In genomic region chr11:119514967-119515636, GRCm38 (mm10) we compare ENCODE assay signal across 7 mouse cellular contexts. TPM values are rescaled to one million over a fixed set of nuclear protein-coding genes. Genes with fewer than 3 reads are reported as not detected.
DNase-seq lines count a peak whose midpoint lies in the region; ATAC-seq and TF ChIP-seq lines count a peak whose summit lies in the region.

No protein-coding gene starts in this region.

- peak overlapping the region; percentile 52 for H3K4me2 ChIP-seq in forebrain, embryonic 13.5 days
- H3K4me2 ChIP-seq in midbrain, embryonic 16.5 days (ENCODE audit: low read length) = peak overlapping the region; percentile 39

- H3K9ac ChIP-seq in ES-E14 (ENCODE audit: insufficient read depth, low read depth, low read length, poor library complexity, severe bottlenecking) = no peak overlapping the region
- H3K9ac ChIP-seq in forebrain, embryonic 13.5 days = peak overlapping the region; percentile 59
- peak overlapping the region; percentile 42; the same call in 1 of the 2 replicates for H3K9ac ChIP-seq in midbrain, embryonic 16.5 days (ENCODE audit: low read depth, low read length)

- peak overlapping the region; percentile 37; a peak in 3 of 4 replicates for H3K4me3 ChIP-seq in ES-E14 (ENCODE audit: insufficient read depth in 1 of 2, low read depth in 1 of 2, low read length in 2 of 2, poor library complexity in 1 of 2, severe bottlenecking in 1 of 2)
- H3K4me3 ChIP-seq in forebrain, embryonic 13.5 days = peak overlapping the region; percentile 18
- no peak overlapping the region; the same call in 1 of the 2 replicates for H3K4me3 ChIP-seq in midbrain, embryonic 16.5 days (ENCODE audit: low read depth, low read length)

- DNase-seq in ES-E14 (ENCODE audit: low read depth, low spot score) = no peak
- DNase-seq in brain, embryonic 18.5 days (ENCODE audit: low read depth, low spot score) = peak; percentile 59
- DNase-seq in layer of hippocampus, postnatal 25 days (ENCODE audit: extremely low spot score in 1 of 2, low spot score in 1 of 2) = peak; percentile 52 to 68
- no peak for DNase-seq in spleen, postnatal 14 days (ENCODE audit: low spot score in 2 of 2)
- DNase-seq in gastrocnemius, postnatal 4 days (ENCODE audit: low spot score in 2 of 2) = no peak

- peak; percentile 82 for ATAC-seq in forebrain, embryonic 13.5 days
- peak; percentile 72 for ATAC-seq in midbrain, embryonic 16.5 days

- in situ Hi-C loops in ES-E14 (cut with MboI; ENCODE audit: low sequenced_read_pairs in 2 of 2, unreplicated experiment in 2 of 2) = loop anchor here in 1 of 2 experiments (25.0 kb wide), 1 partner anchor 397 kb away; the partner anchor contains the start of gene Chmp6

- 2% methylated on average over 21 of the region's 21 CpGs for WGBS in forebrain, embryonic 13.5 days
- 1% methylated on average over 21 of the region's 21 CpGs for WGBS in midbrain, embryonic 16.5 days

- H3K4me1 ChIP-seq in ES-E14 (ENCODE audit: control insufficient read depth in 2 of 2, insufficient read depth in 2 of 2, low read length in 2 of 2, poor library complexity in 1 of 2) = peaks cover 2 to 5% of the 10 kb centered on the region in 2 experiments; a peak in 2 of 4 replicates
- H3K4me1 ChIP-seq in forebrain, embryonic 13.5 days = peaks cover 62% of the 10 kb centered on the region
- peaks cover 24% of the 10 kb centered on the region for H3K4me1 ChIP-seq in midbrain, embryonic 16.5 days (ENCODE audit: control insufficient read depth, insufficient read depth, low read length)

- no peaks in the 10 kb centered on the region for H3K27me3 ChIP-seq in forebrain, embryonic 13.5 days
- H3K27me3 ChIP-seq in midbrain, embryonic 16.5 days (ENCODE audit: control insufficient read depth, insufficient read depth, low read depth, low read length) = no peaks in the 10 kb centered on the region

- H3K9me3 ChIP-seq in ES-E14 (ENCODE audit: control insufficient read depth, insufficient read depth, low read depth, low read length) = no peaks in the 10 kb centered on the region
- no peaks in the 10 kb centered on the region for H3K9me3 ChIP-seq in forebrain, embryonic 13.5 days (replicated peaks)
- H3K9me3 ChIP-seq in midbrain, embryonic 16.5 days (replicated peaks; ENCODE audit: control insufficient read depth, low read length, poor library complexity, severe bottlenecking) = no peaks in the 10 kb centered on the region

- no peaks in the 10 kb centered on the region for H3K36me3 ChIP-seq in ES-E14 (ENCODE audit: control insufficient read depth, insufficient read depth, low read length, poor library complexity, severe bottlenecking)
- no peaks in the 10 kb centered on the region for H3K36me3 ChIP-seq in forebrain, embryonic 13.5 days (ENCODE audit: poor library complexity, severe bottlenecking)
- no peaks in the 10 kb centered on the region for H3K36me3 ChIP-seq in midbrain, embryonic 16.5 days (ENCODE audit: control insufficient read depth, insufficient read depth, low read length)

- H3K27ac ChIP-seq in ES-E14 (ENCODE audit: insufficient read depth, low read depth, low read length, poor library complexity, severe bottlenecking) = no peak overlapping the region
- H3K27ac ChIP-seq in forebrain, embryonic 13.5 days = peak overlapping the region; percentile 95
- peak overlapping the region; percentile 73 for H3K27ac ChIP-seq in midbrain, embryonic 16.5 days (ENCODE audit: low read length)

TF ChIP-seq in ES-E14, 5 proteins besides CTCF, POLR2A, EP300 and RAD21:
- TF ChIP-seq ZC3H11A (IDR thresholded peaks at IDR 0.05; ENCODE audit: borderline replicate concordance, low read depth, low read length) (no peak), MAFK (IDR thresholded peaks at IDR 0.05; ENCODE audit: insufficient read depth, low read depth, low read length) (no peak), CHD2 (IDR thresholded peaks at IDR 0.05; ENCODE audit: low read depth, low read length) (no peak), HCFC1 (IDR thresholded peaks at IDR 0.05; ENCODE audit: borderline replicate concordance, insufficient read depth, low read length) (no peak), ZNF384 (IDR thresholded peaks at IDR 0.05; ENCODE audit: low read depth, low read length) (no peak)

RNA-seq across cellular contexts. Expression of gene Endov, which starts 24.0 kb away (rescaled TPM):
- 10.0 and 13.5 TPM in 2 replicates for total RNA-seq in ES-E14 (2012; rRNA removed)
- 18.7 TPM in 2 replicates for polyA plus RNA-seq in forebrain, embryonic 13.5 days (2015; fragmentation: Nextera tagmentation; extraction: Ambion mirVana)
- total RNA-seq in layer of hippocampus, postnatal 25 days (2021) = 10 to 100 TPM; 35.6 to 38.2 TPM
- polyA plus RNA-seq in midbrain, embryonic 16.5 days (2015; fragmentation: Nextera tagmentation; extraction: Ambion mirVana) = 17.3 and 19.8 TPM in 2 replicates
- total RNA-seq in gastrocnemius, postnatal 4 days (2021) = 10 to 100 TPM; 19.3 to 22.1 TPM

RNA-seq across cellular contexts. Expression of gene Nptx1, which starts 32.5 kb away (rescaled TPM):
- 0.79 and 0.80 TPM in 2 replicates for total RNA-seq in ES-E14 (2012; rRNA removed)
- 4.1 and 4.7 TPM in 2 replicates for polyA plus RNA-seq in forebrain, embryonic 13.5 days (2015; fragmentation: Nextera tagmentation; extraction: Ambion mirVana)
- 100 to 1,000 TPM; 388 to 423 TPM for total RNA-seq in layer of hippocampus, postnatal 25 days (2021)
- 12.4 and 12.6 TPM in 2 replicates for polyA plus RNA-seq in midbrain, embryonic 16.5 days (2015; fragmentation: Nextera tagmentation; extraction: Ambion mirVana)
- under 1 TPM; 0.67 to 0.88 TPM for total RNA-seq in gastrocnemius, postnatal 4 days (2021)

Comparison
In these comparisons a context has a peak if more than half of its experiments do, and no peak if none do; other contexts are left out.
1. DNase-seq: peak in brain, embryonic 18.5 days (single experiment) and layer of hippocampus, postnatal 25 days (2 of 2); none in ES-E14 (single experiment), spleen, postnatal 14 days (0 of 2) and gastrocnemius, postnatal 4 days (0 of 2).
2. RNA of gene Nptx1, which starts 32.5 kb away (total RNA-seq): 388 to 423 TPM in layer of hippocampus, postnatal 25 days; 0.67 to 0.88 TPM in gastrocnemius, postnatal 4 days and 0.79 to 0.80 TPM in ES-E14; every median in the first group is over 100 times any median in the second.